Mouse (Mus musculus) brain, embryonic 14.5 days (tissue): ENCODE data around the gene Odf3l2.

Experiments
- CTCF ChIP-seq: fragments of 200-500 bp; IDR thresholded peaks from 2 replicates; pipeline ENCODE4 v1.5.1; 2012; ENCODE audit warnings: inconsistent platforms, mild to moderate bottlenecking, moderate library complexity, borderline replicate concordance; ENCODE audit not compliant: insufficient read depth, insufficient read length; ENCODE audit errors: extremely low read depth
- POLR2A ChIP-seq: fragments of 200-500 bp; IDR thresholded peaks from 2 replicates; pipeline ENCODE4 v1.6.1; 2012; ENCODE audit warnings: mild to moderate bottlenecking, inconsistent platforms, borderline replicate concordance; ENCODE audit not compliant: poor library complexity, insufficient read depth, insufficient read length, severe bottlenecking; ENCODE audit errors: extremely low read depth

DNA sequence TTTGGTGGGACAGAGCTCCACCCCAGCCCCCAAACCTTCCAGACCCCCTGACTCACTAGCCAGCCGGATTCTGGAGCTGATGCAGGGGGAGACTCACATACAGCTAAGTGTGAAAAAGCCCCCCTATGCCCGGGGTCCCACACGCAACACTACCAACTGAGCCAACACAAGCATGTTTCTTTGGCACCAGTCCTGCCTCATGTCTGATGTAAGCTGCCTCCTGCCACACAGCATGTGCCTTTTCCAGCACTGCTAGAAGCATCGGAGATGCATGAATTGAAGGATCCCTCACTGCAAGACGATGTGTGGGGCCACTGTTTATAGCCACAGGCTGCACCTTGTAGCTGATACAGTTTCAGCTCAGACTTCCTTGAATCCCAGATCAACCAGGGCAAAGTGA, 17.2 kb downstream of the Odf3l2 start:
- TF ChIP-seq CTCF (no peak), POLR2A (no peak)
